ENCODE assay signal across 18 mouse cellular contexts in genomic region chr5:105758866-105759265, GRCm38 (mm10). TPM values are rescaled to one million over a fixed set of nuclear protein-coding genes. Genes with fewer than 3 reads are reported as not detected.
DNase-seq lines count a peak whose midpoint lies in the region; TF ChIP-seq lines count a peak whose summit lies in the region.
"Had no signal": no experiment of that assay in that cellular context is flagged by ENCODE, and none has a peak within 500 bp of the region (broad histone marks: within the 10 kb centered on the region; RNA-seq: fewer than 3 reads in every experiment).

No protein-coding gene starts in this region.

- peaks cover 28% of the 10 kb centered on the region; the same call in 1 of the 2 replicates for H3K79me2 ChIP-seq in liver, adult 2 months (ENCODE audit: control insufficient read depth, insufficient read depth, low read length)

- H3K4me3 ChIP-seq in liver, adult 2 months (ENCODE audit: insufficient read depth, low read depth, low read length) = no peak overlapping the region
- no peak overlapping the region for H3K4me3 ChIP-seq in kidney, adult 2 months (ENCODE audit: insufficient read depth, low read depth, low read length)
- H3K4me3 ChIP-seq: embryonic facial prominence, embryonic 10.5 days; gastrocnemius, adult 2 months; heart, embryonic 13.5 days; hindbrain, embryonic 12.5 days had no signal

- no peak overlapping the region for H3K9ac ChIP-seq in liver, adult 2 months (ENCODE audit: low read depth, low read length)
- H3K9ac ChIP-seq: heart, embryonic 13.5 days; hindbrain, embryonic 12.5 days had no signal

- no peak for TF ChIP-seq CTCF in liver, adult 2 months (IDR thresholded peaks at IDR 0.05; ENCODE audit: low read depth, low read length)
- no peak for TF ChIP-seq CTCF in kidney, adult 2 months (conservative IDR thresholded peaks at IDR 0.05; ENCODE audit: insufficient read depth, insufficient read length, low read depth, low read length)

- intact Hi-C loops in heart, postnatal 10 days (cut with DNase I) = no loop called here

- peaks cover 29% of the 10 kb centered on the region for H3K4me1 ChIP-seq in liver, adult 2 months (ENCODE audit: control insufficient read depth, insufficient read depth, low read length)
- peaks cover 48% of the 10 kb centered on the region for H3K4me1 ChIP-seq in kidney, adult 2 months (ENCODE audit: control insufficient read depth, insufficient read depth, low read length)

- peak overlapping the region; percentile 28 for H3K27ac ChIP-seq in liver, adult 2 months (replicated peaks; ENCODE audit: insufficient read depth, low read depth, low read length)
- H3K27ac ChIP-seq in kidney, adult 2 months (ENCODE audit: insufficient read depth, low read depth, low read length) = peak overlapping the region; percentile 18; the same call in 1 of the 2 replicates
- H3K27ac ChIP-seq: embryonic facial prominence, embryonic 10.5 days; gastrocnemius, adult 2 months; heart, embryonic 13.5 days; hindbrain, embryonic 12.5 days had no signal

- WGBS in liver, adult 2 months = 36% methylated on average over 9 of the region's 9 CpGs
- 44% methylated on average over 9 of the region's 9 CpGs for WGBS in kidney, adult 2 months

- H3K27me3 ChIP-seq in liver, adult 2 months (ENCODE audit: control insufficient read depth, insufficient read depth, low read length) = no peaks in the 10 kb centered on the region
- no peaks in the 10 kb centered on the region for H3K27me3 ChIP-seq in kidney, adult 2 months (replicated peaks; ENCODE audit: control insufficient read depth, insufficient read depth, low read length)
- H3K27me3 ChIP-seq: CH12.LX; hindbrain, embryonic 12.5 days; Patski had no signal

- no peak for TF ChIP-seq POLR2A in liver, adult 2 months (IDR thresholded peaks at IDR 0.05; ENCODE audit: extremely low read depth, insufficient read depth, low read length)
- no peak for TF ChIP-seq POLR2A in kidney, adult 2 months (IDR thresholded peaks at IDR 0.05; ENCODE audit: low read depth, low read length)

- H3K36me3 ChIP-seq in liver, adult 2 months (ENCODE audit: control insufficient read depth, insufficient read depth, low read length) = no peaks in the 10 kb centered on the region
- H3K36me3 ChIP-seq in kidney, adult 2 months (ENCODE audit: control insufficient read depth, insufficient read depth, low read length) = no peaks in the 10 kb centered on the region
- H3K36me3 ChIP-seq: heart, embryonic 13.5 days; hindbrain, embryonic 12.5 days had no signal

- peak; percentile 94 for DNase-seq in liver, adult 2 months (ENCODE audit: extremely low read depth, low read depth, low spot score)
- no peak for DNase-seq in liver
- peak; percentile 89 for DNase-seq in kidney, adult 2 months
- DNase-seq in kidney, adult 9 months = peak; percentile 85
- DNase-seq in kidney, postnatal 14 days = peak; percentile 72
- DNase-seq in cerebellum, postnatal 36 days = no peak
- no peak for DNase-seq in heart, postnatal 10 days
- DNase-seq: adrenal gland, postnatal 25 days; cerebellum, adult 18-20 months; cerebellum, adult 9-11 months; gastrocnemius, adult 2 months; gastrocnemius, postnatal 25 days; heart, postnatal 4 days had no signal

RNA-seq across cellular contexts. Expression of gene Lrrc8d, which starts 59.1 kb away (rescaled TPM):
- total RNA-seq in liver, adult 2 months (2014; rRNA removed) = 11.6 and 13.8 TPM in 2 replicates
- 7.0 and 7.9 TPM in 2 replicates for polyA plus RNA-seq in liver, adult 2 months (2012; rRNA removed)
- polyA plus RNA-seq in kidney, adult 2 months (2012; rRNA removed) = 34.4 and 35.4 TPM in 2 replicates
- total RNA-seq in heart, postnatal 10 days (2021) = 10 to 100 TPM; 18.7 to 19.5 TPM

Comparison
In these comparisons a context has a peak if more than half of its experiments do, and no peak if none do; other contexts are left out.
1. DNase-seq: peak in liver, adult 2 months (single experiment), kidney, adult 2 months (single experiment), kidney, adult 9 months (single experiment) and kidney, postnatal 14 days (single experiment); none in liver (single experiment), cerebellum, postnatal 36 days (0 of 2) and heart, postnatal 10 days (0 of 2).